In the genomic region with DNA sequence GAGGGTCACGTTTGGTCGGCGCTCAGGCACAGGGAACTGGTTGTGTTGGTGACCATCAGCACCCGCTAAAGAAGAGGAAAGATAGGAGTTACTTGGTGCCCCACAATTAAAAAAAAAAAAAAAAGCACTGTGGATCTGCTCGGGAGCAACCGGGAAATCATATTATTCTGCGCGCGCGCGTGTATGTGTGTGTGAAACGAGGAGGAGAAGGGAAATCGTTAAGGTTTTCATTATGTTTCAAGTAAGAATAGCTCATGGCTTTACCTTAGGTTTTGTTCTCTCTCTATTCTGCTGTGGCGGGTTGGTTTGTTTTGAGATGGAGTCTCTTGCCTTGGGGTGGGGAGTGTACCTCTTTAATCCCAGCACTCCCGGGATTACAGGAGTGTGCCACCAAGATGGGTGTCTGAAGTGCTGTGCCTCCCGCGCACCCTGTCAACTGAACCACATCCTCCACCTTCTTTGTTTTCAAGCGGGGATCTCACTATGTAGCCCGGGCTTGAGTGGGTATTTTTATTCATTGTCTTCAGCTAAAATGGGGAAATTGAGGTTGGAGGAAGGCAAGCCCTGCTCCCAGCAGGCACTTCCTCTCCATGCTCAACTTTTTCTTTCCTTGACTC, we compare ENCODE assay signal across 8 mouse cellular contexts. TPM values are rescaled to one million over a fixed set of nuclear protein-coding genes. Genes with fewer than 3 reads are reported as not detected.
A peak's percentile ranks its signal among the peaks of the same experiment; 100 is the strongest.
DNase-seq lines count a peak whose midpoint lies in the region; ATAC-seq and TF ChIP-seq lines count a peak whose summit lies in the region.

No protein-coding gene starts in this region.

- intact Hi-C loops in heart, postnatal 10 days (cut with DNase I), result loop anchor here (2.0 kb wide), 1 partner anchor 25 kb away; no protein-coding TSS in a partner anchor

- WGBS in heart, embryonic 12.5 days, result 3% methylated on average over 19 of the region's 19 CpGs
- WGBS in forebrain, embryonic 10.5 days, result 10% methylated on average over 19 of the region's 19 CpGs
- 3% methylated on average over 19 of the region's 19 CpGs for WGBS in liver, embryonic 11.5 days
- WGBS in stomach, embryonic 16.5 days, result 4% methylated on average over 19 of the region's 19 CpGs

- H3K9me3 ChIP-seq in heart, embryonic 12.5 days (replicated peaks), result no peaks in the 10 kb centered on the region
- H3K9me3 ChIP-seq in E14TG2a.4 (ENCODE audit: low read length), result no peaks in the 10 kb centered on the region
- no peaks in the 10 kb centered on the region for H3K9me3 ChIP-seq in forebrain, embryonic 10.5 days
- no peaks in the 10 kb centered on the region for H3K9me3 ChIP-seq in liver, embryonic 11.5 days (ENCODE audit: control insufficient read depth, low read length)
- H3K9me3 ChIP-seq in stomach, embryonic 16.5 days (replicated peaks; ENCODE audit: control insufficient read depth, low read length), result no peaks in the 10 kb centered on the region

- ATAC-seq in heart, embryonic 12.5 days (ENCODE audit: insufficient number of reproducible peaks, low FRiP score), result no peak
- no peak for ATAC-seq in liver, embryonic 11.5 days (replicated peaks; ENCODE audit: low FRiP score)
- no peak for ATAC-seq in stomach, embryonic 16.5 days (ENCODE audit: insufficient read depth, low FRiP score)

- no peak for TF ChIP-seq CTCF in E14TG2a.4 (conservative IDR thresholded peaks at IDR 0.05; ENCODE audit: low read length)

- peak overlapping the region; percentile 98 for H3K4me2 ChIP-seq in heart, embryonic 12.5 days
- peak overlapping the region; percentile 99 for H3K4me2 ChIP-seq in liver, embryonic 11.5 days
- H3K4me2 ChIP-seq in stomach, embryonic 16.5 days (ENCODE audit: low read depth, low read length), result peak overlapping the region; percentile 99

- peak overlapping the region; percentile 73 for H3K4me3 ChIP-seq in heart, embryonic 12.5 days
- peak overlapping the region; percentile 95 for H3K4me3 ChIP-seq in E14TG2a.4 (replicated peaks; ENCODE audit: low read length)
- peak overlapping the region; percentile 63 for H3K4me3 ChIP-seq in forebrain, embryonic 10.5 days
- H3K4me3 ChIP-seq in liver, embryonic 11.5 days (ENCODE audit: low read depth, low read length), result peak overlapping the region; percentile 86
- H3K4me3 ChIP-seq in stomach, embryonic 16.5 days (replicated peaks; ENCODE audit: low read length), result peak overlapping the region; percentile 65

- peaks cover 19% of the 10 kb centered on the region for H3K36me3 ChIP-seq in heart, embryonic 12.5 days
- H3K36me3 ChIP-seq in E14TG2a.4 (ENCODE audit: insufficient read depth, low read length), result peaks cover 23% of the 10 kb centered on the region
- H3K36me3 ChIP-seq in forebrain, embryonic 10.5 days (replicated peaks), result peaks cover 21% of the 10 kb centered on the region
- H3K36me3 ChIP-seq in liver, embryonic 11.5 days (ENCODE audit: control insufficient read depth, insufficient read depth, low read length), result peaks cover 13% of the 10 kb centered on the region; the same call in 1 of the 2 replicates
- H3K36me3 ChIP-seq in stomach, embryonic 16.5 days (ENCODE audit: control insufficient read depth, insufficient read depth, low read length), result no peaks in the 10 kb centered on the region

- H3K4me1 ChIP-seq in heart, embryonic 12.5 days (replicated peaks), result peaks cover 48% of the 10 kb centered on the region
- peaks cover 43% of the 10 kb centered on the region for H3K4me1 ChIP-seq in E14TG2a.4 (replicated peaks; ENCODE audit: low read depth, low read length)
- peaks cover 44% of the 10 kb centered on the region for H3K4me1 ChIP-seq in forebrain, embryonic 10.5 days
- H3K4me1 ChIP-seq in liver, embryonic 11.5 days (replicated peaks; ENCODE audit: control insufficient read depth, insufficient read depth, low read length), result peaks cover 32% of the 10 kb centered on the region
- H3K4me1 ChIP-seq in stomach, embryonic 16.5 days (ENCODE audit: control insufficient read depth, insufficient read depth, low read length), result peaks cover 23% of the 10 kb centered on the region

- H3K27me3 ChIP-seq in heart, embryonic 12.5 days (replicated peaks), result no peaks in the 10 kb centered on the region
- H3K27me3 ChIP-seq in E14TG2a.4 (ENCODE audit: insufficient read depth, low read length), result peaks cover 5% of the 10 kb centered on the region; the same call in 1 of the 2 replicates
- no peaks in the 10 kb centered on the region for H3K27me3 ChIP-seq in forebrain, embryonic 10.5 days (ENCODE audit: poor library complexity, severe bottlenecking)
- no peaks in the 10 kb centered on the region for H3K27me3 ChIP-seq in liver, embryonic 11.5 days (replicated peaks; ENCODE audit: control insufficient read depth, insufficient read depth, low read length)
- H3K27me3 ChIP-seq in stomach, embryonic 16.5 days (ENCODE audit: control insufficient read depth, insufficient read depth, low read length), result no peaks in the 10 kb centered on the region

- no peak for DNase-seq in heart, postnatal 10 days
- DNase-seq in forebrain, embryonic 10.5 days (ENCODE audit: extremely low spot score, low spot score), result no peak
- DNase-seq in liver, embryonic 11.5 days (ENCODE audit: low spot score), result no peak
- no peak for DNase-seq in cerebellum, postnatal 36 days
- DNase-seq in urinary bladder, postnatal 25 days (ENCODE audit: low spot score), result no peak

- H3K9ac ChIP-seq in heart, embryonic 12.5 days, result peak overlapping the region; percentile 77
- peak overlapping the region; percentile 81 for H3K9ac ChIP-seq in liver, embryonic 11.5 days (ENCODE audit: low read depth, low read length)
- H3K9ac ChIP-seq in stomach, embryonic 16.5 days (ENCODE audit: low read length), result peak overlapping the region; percentile 82

- H3K27ac ChIP-seq in heart, embryonic 12.5 days (ENCODE audit: poor library complexity, severe bottlenecking), result peak overlapping the region; percentile 36
- H3K27ac ChIP-seq in forebrain, embryonic 10.5 days, result peak overlapping the region; percentile 99
- H3K27ac ChIP-seq in liver, embryonic 11.5 days (ENCODE audit: low read depth, low read length), result peak overlapping the region; percentile 64
- H3K27ac ChIP-seq in stomach, embryonic 16.5 days (ENCODE audit: low read length), result peak overlapping the region; percentile 81; the same call in 1 of the 2 replicates

RNA-seq across cellular contexts. Expression of a gene that starts 0.8 kb away (rescaled TPM):
- polyA plus RNA-seq in heart, embryonic 12.5 days (2016; fragmentation: Nextera tagmentation; extraction: Ambion mirVana), result 43.0 and 44.7 TPM in 2 replicates
- 10 to 100 TPM; 50.9 to 61.5 TPM for total RNA-seq in heart, postnatal 10 days (2021)
- 63.2 and 67.3 TPM in 2 replicates for polyA plus RNA-seq in forebrain, embryonic 10.5 days (2016; fragmentation: Nextera tagmentation; extraction: Ambion mirVana)
- 42.7 and 44.2 TPM in 2 replicates for polyA plus RNA-seq in liver, embryonic 11.5 days (2014; fragmentation: Nextera tagmentation; extraction: Ambion mirVana)
- polyA plus RNA-seq in stomach, embryonic 16.5 days (2015; fragmentation: Nextera tagmentation; extraction: Ambion mirVana), result 42.4 and 43.8 TPM in 2 replicates

RNA-seq across cellular contexts. Expression of a gene that starts 14.0 kb away (rescaled TPM):
- polyA plus RNA-seq in heart, embryonic 12.5 days (2016; fragmentation: Nextera tagmentation; extraction: Ambion mirVana), result 0.54 and 0.70 TPM in 2 replicates
- under 1 TPM; 0.22 to 0.43 TPM for total RNA-seq in heart, postnatal 10 days (2021)
- 0.44 and 0.58 TPM in 2 replicates for polyA plus RNA-seq in forebrain, embryonic 10.5 days (2016; fragmentation: Nextera tagmentation; extraction: Ambion mirVana)
- 0.74 and 1.2 TPM in 2 replicates for polyA plus RNA-seq in liver, embryonic 11.5 days (2014; fragmentation: Nextera tagmentation; extraction: Ambion mirVana)
- 5.3 and 7.8 TPM in 2 replicates for polyA plus RNA-seq in stomach, embryonic 16.5 days (2015; fragmentation: Nextera tagmentation; extraction: Ambion mirVana)

RNA-seq across cellular contexts. Expression of a gene that starts 23.8 kb away (rescaled TPM):
- polyA plus RNA-seq in heart, embryonic 12.5 days (2016; fragmentation: Nextera tagmentation; extraction: Ambion mirVana), result 12.4 and 12.9 TPM in 2 replicates
- 1 to 10 TPM; 2.8 to 4.8 TPM for total RNA-seq in heart, postnatal 10 days (2021)
- 29.1 and 29.3 TPM in 2 replicates for polyA plus RNA-seq in forebrain, embryonic 10.5 days (2016; fragmentation: Nextera tagmentation; extraction: Ambion mirVana)
- 21.9 and 23.1 TPM in 2 replicates for polyA plus RNA-seq in liver, embryonic 11.5 days (2014; fragmentation: Nextera tagmentation; extraction: Ambion mirVana)
- 16.5 and 19.4 TPM in 2 replicates for polyA plus RNA-seq in stomach, embryonic 16.5 days (2015; fragmentation: Nextera tagmentation; extraction: Ambion mirVana)

RNA-seq across cellular contexts. Expression of a gene that starts 28.5 kb away (rescaled TPM):
- polyA plus RNA-seq in heart, embryonic 12.5 days (2016; fragmentation: Nextera tagmentation; extraction: Ambion mirVana), result 183 and 196 TPM in 2 replicates
- total RNA-seq in heart, postnatal 10 days (2021), result 100 to 1,000 TPM; 133 to 134 TPM
- polyA plus RNA-seq in forebrain, embryonic 10.5 days (2016; fragmentation: Nextera tagmentation; extraction: Ambion mirVana), result 160 and 166 TPM in 2 replicates
- 212 and 229 TPM in 2 replicates for polyA plus RNA-seq in liver, embryonic 11.5 days (2014; fragmentation: Nextera tagmentation; extraction: Ambion mirVana)
- polyA plus RNA-seq in stomach, embryonic 16.5 days (2015; fragmentation: Nextera tagmentation; extraction: Ambion mirVana), result 224 and 241 TPM in 2 replicates

RNA-seq across cellular contexts. Expression of a gene that starts 32.3 kb away (rescaled TPM):
- polyA plus RNA-seq in heart, embryonic 12.5 days (2016; fragmentation: Nextera tagmentation; extraction: Ambion mirVana), result 18.3 and 19.4 TPM in 2 replicates
- 10 to 100 TPM; 13.7 to 15.6 TPM for total RNA-seq in heart, postnatal 10 days (2021)
- polyA plus RNA-seq in forebrain, embryonic 10.5 days (2016; fragmentation: Nextera tagmentation; extraction: Ambion mirVana), result 20.9 and 21.8 TPM in 2 replicates
- 9.3 and 10.5 TPM in 2 replicates for polyA plus RNA-seq in liver, embryonic 11.5 days (2014; fragmentation: Nextera tagmentation; extraction: Ambion mirVana)
- 11.4 and 14.6 TPM in 2 replicates for polyA plus RNA-seq in stomach, embryonic 16.5 days (2015; fragmentation: Nextera tagmentation; extraction: Ambion mirVana)

Comparison
In these comparisons a context has a peak if more than half of its experiments do, and no peak if none do; other contexts are left out.
1. H3K27ac ChIP-seq: peak in every context shown above with its lines; median percentile 99 in forebrain, embryonic 10.5 days; 81 in stomach, embryonic 16.5 days; 64 in liver, embryonic 11.5 days; 36 in heart, embryonic 12.5 days.